Mouse (Mus musculus): Measurements from ENCODE around the gene Epb42. TPM values are rescaled to one million over a fixed set of nuclear protein-coding genes. Genes with fewer than 3 reads are reported as not detected.
A peak's percentile ranks its signal among the peaks of the same experiment; 100 is the strongest.
"Not testable (repeated sequence)": the region's sequence is repeated elsewhere in the genome, so short reads cannot be mapped to it uniquely, and the experiment has no call there.

Gene Epb42
- polyA plus RNA-seq, 2 experiments, result 129 to 162 TPM

DNA sequence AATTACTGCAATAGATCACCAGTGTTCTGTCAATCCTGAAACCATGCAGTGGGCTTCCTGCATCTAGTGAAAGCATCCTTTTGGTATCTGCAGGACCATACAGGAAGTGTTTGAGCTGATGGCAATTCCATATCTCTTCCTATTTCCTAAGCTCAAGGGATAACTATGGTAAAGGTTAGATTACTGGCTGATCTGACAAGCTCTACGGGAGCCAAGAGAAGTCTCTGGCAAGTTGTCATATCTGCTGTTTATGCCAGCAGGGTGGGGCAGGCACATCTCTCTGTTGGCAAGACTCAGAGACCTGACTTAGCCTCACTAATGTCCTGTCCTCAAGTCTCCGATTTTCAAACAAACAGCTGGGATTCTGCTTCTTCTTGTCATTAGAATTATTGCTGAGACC lies 17.2 kb upstream of the Epb42 start:
- no peak overlapping the region for H3K27ac ChIP-seq
- peaks cover 24 to 25% of the 10 kb centered on the region in 2 experiments for H3K4me1 ChIP-seq (replicated peaks; ENCODE audit: control insufficient read depth in 2 of 2, insufficient read depth in 2 of 2, low read length in 1 of 2)
- no peaks in the 10 kb centered on the region for H3K36me3 ChIP-seq (replicated peaks; ENCODE audit: control insufficient read depth, insufficient read depth, low read depth)
- peak; percentile 27; the same call in 1 of the 2 replicates for ATAC-seq (ENCODE audit: insufficient read depth)
- WGBS (ENCODE audit: insufficient replicate concordance), result 26% methylated on average over 2 of the region's 2 CpGs
- peak overlapping the region; percentile 6; the same call in 1 of the 2 replicates for H3K4me2 ChIP-seq (ENCODE audit: low read depth)
- no peak overlapping the region for H3K9ac ChIP-seq (replicated peaks)
- no peaks in the 10 kb centered on the region for H3K27me3 ChIP-seq (ENCODE audit: control insufficient read depth, insufficient read depth, low read length)
- TF ChIP-seq CTCF (IDR thresholded peaks at IDR 0.05; ENCODE audit: low read depth) (no peak), EP300 (IDR thresholded peaks at IDR 0.05; ENCODE audit: low read depth) (no peak)
- no peaks in the 10 kb centered on the region for H3K9me3 ChIP-seq (ENCODE audit: control insufficient read depth, low read length)
- DNase-seq (ENCODE audit: low read depth in 3 of 3, low spot score in 3 of 3), result peak in 2 of 3 experiments; percentile 48 to 51
- H3K4me3 ChIP-seq (ENCODE audit: insufficient read depth in 1 of 2, low read depth in 2 of 2, low read length in 2 of 2), result no peak overlapping the region

GRCm38 (mm10) chr2:121052176-121052575 lies 15.3 kb upstream of the Epb42 start:
- TF ChIP-seq CTCF (IDR thresholded peaks at IDR 0.05; ENCODE audit: low read depth) (no peak), EP300 (IDR thresholded peaks at IDR 0.05; ENCODE audit: low read depth) (no peak)
- no peak overlapping the region for H3K27ac ChIP-seq
- no peak for DNase-seq (ENCODE audit: low read depth in 3 of 3, low spot score in 3 of 3)
- no peaks in the 10 kb centered on the region for H3K36me3 ChIP-seq (replicated peaks; ENCODE audit: control insufficient read depth, insufficient read depth, low read depth)
- H3K4me2 ChIP-seq (ENCODE audit: low read depth), result no peak overlapping the region
- no peaks in the 10 kb centered on the region for H3K9me3 ChIP-seq (ENCODE audit: control insufficient read depth, low read length)
- ATAC-seq (ENCODE audit: insufficient read depth), result no peak
- no peak overlapping the region for H3K4me3 ChIP-seq (ENCODE audit: insufficient read depth in 1 of 2, low read depth in 2 of 2, low read length in 2 of 2)
- H3K27me3 ChIP-seq (ENCODE audit: control insufficient read depth, insufficient read depth, low read length), result no peaks in the 10 kb centered on the region
- H3K9ac ChIP-seq (replicated peaks), result no peak overlapping the region
- 62% methylated on average over 5 of the region's 5 CpGs for WGBS (ENCODE audit: insufficient replicate concordance)
- H3K4me1 ChIP-seq (replicated peaks; ENCODE audit: control insufficient read depth in 2 of 2, insufficient read depth in 2 of 2, low read length in 1 of 2), result peaks cover 24 to 25% of the 10 kb centered on the region in 2 experiments

DNA sequence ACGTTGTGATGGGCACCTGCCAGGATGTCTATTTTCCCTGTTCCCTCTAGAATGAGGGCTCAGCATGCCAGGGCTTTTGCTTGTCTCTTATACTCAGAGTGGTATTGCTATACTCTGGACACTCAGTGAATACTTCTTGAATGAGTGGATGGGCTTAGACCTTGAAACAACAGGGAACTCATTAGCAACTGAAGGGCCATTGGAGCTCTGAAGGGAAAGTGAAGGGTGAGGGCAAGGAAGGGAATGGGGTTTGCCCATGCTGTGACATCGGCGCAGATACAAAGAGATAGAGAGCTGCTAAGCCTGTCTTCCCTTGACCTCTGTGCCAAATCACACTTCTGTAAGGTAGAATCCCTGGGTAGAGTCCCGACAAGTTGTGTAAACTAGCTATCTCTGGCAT lies 8.8 kb upstream of the Epb42 start:
- ATAC-seq (ENCODE audit: insufficient read depth) (no peak), DNase-seq (ENCODE audit: low read depth in 3 of 3, low spot score in 3 of 3) (no peak)
- TF ChIP-seq CTCF (IDR thresholded peaks at IDR 0.05; ENCODE audit: low read depth) (no peak), EP300 (IDR thresholded peaks at IDR 0.05; ENCODE audit: low read depth) (no peak)
- Histone ChIP-seq H3K36me3 (replicated peaks; ENCODE audit: control insufficient read depth, insufficient read depth, low read depth) (no peaks in the 10 kb centered on the region), H3K9me3 (ENCODE audit: control insufficient read depth, low read length) (no peaks in the 10 kb centered on the region), H3K27ac (no peak overlapping the region), H3K9ac (replicated peaks) (no peak overlapping the region), H3K4me1 (replicated peaks; ENCODE audit: control insufficient read depth in 2 of 2, insufficient read depth in 2 of 2, low read length in 1 of 2) (no peaks in the 10 kb centered on the region), H3K27me3 (ENCODE audit: control insufficient read depth, insufficient read depth, low read length) (no peaks in the 10 kb centered on the region), H3K4me3 (ENCODE audit: insufficient read depth in 1 of 2, low read depth in 2 of 2, low read length in 2 of 2) (no peak overlapping the region), H3K4me2 (ENCODE audit: low read depth) (no peak overlapping the region)
- WGBS (ENCODE audit: insufficient replicate concordance), result 66% methylated on average over 4 of the region's 4 CpGs

DNA sequence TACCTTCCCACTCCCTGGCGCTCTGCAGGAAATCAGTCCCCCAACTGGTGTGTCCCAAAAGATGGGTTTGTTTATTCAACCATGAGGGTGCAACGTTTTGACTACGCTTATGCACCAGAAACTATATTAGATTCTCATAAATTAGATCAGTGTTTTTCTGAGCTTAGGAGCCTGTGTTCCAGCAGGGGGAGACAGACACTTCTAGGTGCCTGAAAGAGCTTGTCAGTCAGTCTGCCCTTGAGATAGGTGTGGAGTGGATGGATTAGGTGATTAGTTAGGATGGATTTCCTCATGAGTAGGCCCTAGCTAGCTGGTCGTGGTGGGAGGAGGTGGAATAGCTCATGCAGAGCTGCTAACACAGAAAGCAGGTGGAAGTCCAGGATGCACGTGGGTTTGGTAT lies 4.2 kb upstream of the Epb42 start:
- no peaks in the 10 kb centered on the region; the same call in 1 of the 2 replicates for H3K9me3 ChIP-seq (ENCODE audit: control insufficient read depth, low read length)
- no peaks in the 10 kb centered on the region for H3K36me3 ChIP-seq (replicated peaks; ENCODE audit: control insufficient read depth, insufficient read depth, low read depth)
- H3K4me3 ChIP-seq (ENCODE audit: insufficient read depth in 1 of 2, low read depth in 2 of 2, low read length in 2 of 2), result no peak overlapping the region
- DNase-seq (ENCODE audit: low read depth in 3 of 3, low spot score in 3 of 3), result peak; percentile 36 to 37 (median 37)
- H3K4me2 ChIP-seq (ENCODE audit: low read depth), result no peak overlapping the region
- H3K9ac ChIP-seq (replicated peaks), result no peak overlapping the region
- no peak for ATAC-seq (ENCODE audit: insufficient read depth)
- peak; percentile 88 for TF ChIP-seq CTCF (IDR thresholded peaks at IDR 0.05; ENCODE audit: low read depth)
- no peak for TF ChIP-seq EP300 (IDR thresholded peaks at IDR 0.05; ENCODE audit: low read depth)
- no peaks in the 10 kb centered on the region for H3K27me3 ChIP-seq (ENCODE audit: control insufficient read depth, insufficient read depth, low read length)
- no peak overlapping the region for H3K27ac ChIP-seq
- H3K4me1 ChIP-seq (replicated peaks; ENCODE audit: control insufficient read depth in 2 of 2, insufficient read depth in 2 of 2, low read length in 1 of 2), result peaks cover 6 to 16% of the 10 kb centered on the region in 2 experiments
- 32% methylated on average over 5 of the region's 5 CpGs for WGBS (ENCODE audit: insufficient replicate concordance)

GRCm38 (mm10) chr2:121039382-121039781 lies 2.5 kb upstream of the Epb42 start:
- WGBS (ENCODE audit: insufficient replicate concordance), result 84% methylated on average over 1 of the region's 1 CpGs
- ATAC-seq (ENCODE audit: insufficient read depth) (no peak), DNase-seq (ENCODE audit: low read depth in 3 of 3, low spot score in 3 of 3) (no peak)
- Histone ChIP-seq H3K9me3 (ENCODE audit: control insufficient read depth, low read length) (no peaks in the 10 kb centered on the region; the same call in 1 of the 2 replicates), H3K9ac (replicated peaks) (no peak overlapping the region), H3K27ac (no peak overlapping the region), H3K4me1 (replicated peaks; ENCODE audit: control insufficient read depth in 2 of 2, insufficient read depth in 2 of 2, low read length in 1 of 2) (peaks cover 6 to 18% of the 10 kb centered on the region in 2 experiments), H3K4me2 (ENCODE audit: low read depth) (no peak overlapping the region), H3K4me3 (ENCODE audit: insufficient read depth in 1 of 2, low read depth in 2 of 2, low read length in 2 of 2) (no peak overlapping the region), H3K36me3 (replicated peaks; ENCODE audit: control insufficient read depth, insufficient read depth, low read depth) (peaks cover 12% of the 10 kb centered on the region), H3K27me3 (ENCODE audit: control insufficient read depth, insufficient read depth, low read length) (no peaks in the 10 kb centered on the region)
- TF ChIP-seq CTCF (IDR thresholded peaks at IDR 0.05; ENCODE audit: low read depth) (peak; percentile 63), EP300 (IDR thresholded peaks at IDR 0.05; ENCODE audit: low read depth) (no peak)

DNA sequence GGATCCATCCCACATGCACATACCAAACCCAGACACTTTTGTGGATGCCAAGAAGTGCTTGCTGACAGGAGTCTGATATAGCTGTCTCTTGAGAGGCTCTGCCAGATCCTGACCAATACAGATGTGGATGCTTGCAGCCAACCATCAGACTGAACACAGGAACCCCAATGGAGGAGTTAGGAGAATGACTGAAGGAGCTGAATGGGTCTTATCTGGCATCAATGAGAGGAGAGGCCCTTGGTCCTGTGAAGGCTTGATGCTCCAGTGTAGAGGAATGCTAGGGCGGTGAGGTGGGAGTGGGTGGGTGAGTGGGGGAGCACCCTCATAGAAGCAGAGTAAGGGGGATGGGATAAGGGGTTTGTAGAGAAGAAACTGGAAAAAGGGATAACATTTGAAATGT lies 2.0 kb upstream of the Epb42 start:
- peak overlapping the region; percentile 0 for H3K27ac ChIP-seq
- not testable (repeated sequence) for H3K9ac ChIP-seq (replicated peaks); H3K4me2 ChIP-seq (ENCODE audit: low read depth); H3K27me3 ChIP-seq (ENCODE audit: control insufficient read depth, insufficient read depth, low read length); DNase-seq (ENCODE audit: low read depth in 3 of 3, low spot score in 3 of 3); H3K4me3 ChIP-seq (ENCODE audit: insufficient read depth in 1 of 2, low read depth in 2 of 2, low read length in 2 of 2); ATAC-seq (ENCODE audit: insufficient read depth); H3K9me3 ChIP-seq (ENCODE audit: control insufficient read depth, low read length)
- 92% methylated on average over 1 of the region's 1 CpGs for WGBS (ENCODE audit: insufficient replicate concordance)
- H3K36me3 ChIP-seq (replicated peaks; ENCODE audit: control insufficient read depth, insufficient read depth, low read depth), result peaks cover 18% of the 10 kb centered on the region
- H3K4me1 ChIP-seq (replicated peaks; ENCODE audit: control insufficient read depth in 2 of 2, insufficient read depth in 2 of 2, low read length in 1 of 2), result peaks cover 6 to 20% of the 10 kb centered on the region in 2 experiments
